Comparison of ENCODE assay signal across 11 mouse cellular contexts in the genomic region with DNA sequence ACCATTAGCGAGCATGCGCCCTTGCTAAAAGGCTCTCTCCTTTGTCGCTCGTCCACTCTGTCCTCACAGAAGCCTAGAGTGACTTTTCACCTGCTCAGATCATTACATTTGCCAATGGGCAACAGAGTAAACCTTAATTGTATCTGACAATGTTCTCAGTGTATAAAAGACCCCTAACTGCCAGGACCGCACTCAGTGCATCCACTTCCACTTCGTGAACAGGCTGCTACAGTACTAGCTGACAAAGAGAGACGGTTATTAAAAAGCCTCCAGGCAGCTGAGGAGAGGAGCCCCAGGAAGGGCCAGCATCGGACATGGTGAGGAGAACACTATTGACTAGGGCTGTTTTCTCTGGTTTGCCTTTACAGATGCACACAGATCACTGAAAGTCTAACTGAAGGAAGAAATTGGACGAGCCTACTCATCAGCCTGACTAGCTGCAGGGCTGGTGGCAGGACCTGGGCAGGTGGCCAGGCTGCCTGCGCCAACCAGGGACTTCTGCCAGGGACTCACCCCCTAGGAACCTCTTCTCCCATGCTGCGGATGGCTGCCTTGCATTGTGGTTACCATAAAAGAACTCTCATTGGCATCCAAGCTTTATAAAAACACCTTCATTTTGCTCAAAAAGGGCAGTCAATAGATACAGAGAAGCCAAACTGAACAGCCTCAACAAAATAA. TPM values are rescaled to one million over a fixed set of nuclear protein-coding genes. Genes with fewer than 3 reads are reported as not detected.
DNase-seq lines count a peak whose midpoint lies in the region; ATAC-seq and TF ChIP-seq lines count a peak whose summit lies in the region.
"Had no signal": no experiment of that assay in that cellular context is flagged by ENCODE, and none has a peak within 500 bp of the region (broad histone marks: within the 10 kb centered on the region; RNA-seq: fewer than 3 reads in every experiment).

No protein-coding gene starts in this region.

- WGBS in heart, adult 2 months: 79% methylated on average over 11 of the region's 11 CpGs
- 95% methylated on average over 11 of the region's 11 CpGs for WGBS in heart, embryonic 11.5 days (ENCODE audit: insufficient replicate concordance)
- 80% methylated on average over 11 of the region's 11 CpGs for WGBS in neural tube, embryonic 13.5 days

- no peak overlapping the region for H3K4me2 ChIP-seq in heart, embryonic 11.5 days
- no peak overlapping the region for H3K4me2 ChIP-seq in neural tube, embryonic 13.5 days
- H3K4me2 ChIP-seq: lung, embryonic 14.5 days had no signal

- no peaks in the 10 kb centered on the region for H3K9me3 ChIP-seq in heart, embryonic 11.5 days (replicated peaks; ENCODE audit: control insufficient read depth, low read length)
- no peaks in the 10 kb centered on the region for H3K9me3 ChIP-seq in neural tube, embryonic 13.5 days

- intact Hi-C loops in heart, adult 2 months (cut with DNase I): no loop called here

- ATAC-seq in heart, embryonic 11.5 days (replicated peaks; ENCODE audit: insufficient number of reproducible peaks, low FRiP score, low TSS enrichment): no peak
- 0 out of 2 replicates have a peak, but pooled peaks have one; percentile 51 for ATAC-seq in neural tube, embryonic 13.5 days (ENCODE audit: low read depth)

- H3K27me3 ChIP-seq in heart, adult 2 months (ENCODE audit: control insufficient read depth, insufficient read depth, low read length): no peaks in the 10 kb centered on the region
- H3K27me3 ChIP-seq in heart, embryonic 11.5 days (ENCODE audit: control insufficient read depth, insufficient read depth, low read length): no peaks in the 10 kb centered on the region
- H3K27me3 ChIP-seq in neural tube, embryonic 13.5 days: no peaks in the 10 kb centered on the region

- no peak for TF ChIP-seq EP300 in heart, adult 2 months (IDR thresholded peaks at IDR 0.05; ENCODE audit: insufficient read depth, low read depth, low read length)

- H3K9ac ChIP-seq in heart, adult 2 months (ENCODE audit: low read depth, low read length): no peak overlapping the region
- no peak overlapping the region for H3K9ac ChIP-seq in heart, embryonic 11.5 days (ENCODE audit: low read depth, low read length)
- no peak overlapping the region for H3K9ac ChIP-seq in neural tube, embryonic 13.5 days
- H3K9ac ChIP-seq: lung, embryonic 14.5 days had no signal

- TF ChIP-seq CTCF in heart, adult 2 months (IDR thresholded peaks at IDR 0.05): no peak

- H3K4me3 ChIP-seq in heart, adult 2 months: no peak overlapping the region
- no peak overlapping the region for H3K4me3 ChIP-seq in heart, embryonic 11.5 days (ENCODE audit: low read depth, low read length)
- H3K4me3 ChIP-seq in neural tube, embryonic 13.5 days: no peak overlapping the region

- no peaks in the 10 kb centered on the region for H3K4me1 ChIP-seq in heart, adult 2 months (ENCODE audit: control insufficient read depth, insufficient read depth, low read length)
- peaks cover 8% of the 10 kb centered on the region; the same call in 1 of the 2 replicates for H3K4me1 ChIP-seq in heart, embryonic 11.5 days (ENCODE audit: control insufficient read depth, insufficient read depth, low read length)
- H3K4me1 ChIP-seq in neural tube, embryonic 13.5 days (replicated peaks): no peaks in the 10 kb centered on the region

- DNase-seq in heart, adult 2 months: peak; percentile 63 to 67
- no peak for DNase-seq in neural tube, embryonic 10.5 days (ENCODE audit: extremely low spot score, low spot score)
- peak; percentile 91 to 92 for DNase-seq in cerebellum, postnatal 36 days
- peak; percentile 49 for DNase-seq in retina, postnatal 1 day
- DNase-seq in spleen, postnatal 36 days (ENCODE audit: low spot score in 2 of 2): no peak
- DNase-seq in T-cell, adult 2 months (ENCODE audit: low spot score): no peak
- DNase-seq: lung, embryonic 14.5 days had no signal

- no peak for TF ChIP-seq POLR2A in heart, adult 2 months (IDR thresholded peaks at IDR 0.05; ENCODE audit: insufficient read depth, low read depth, low read length)

- no peak overlapping the region for H3K27ac ChIP-seq in heart, adult 2 months
- H3K27ac ChIP-seq in heart, embryonic 11.5 days (ENCODE audit: low read depth, low read length): no peak overlapping the region
- H3K27ac ChIP-seq in neural tube, embryonic 13.5 days (replicated peaks): peak overlapping the region; percentile 52

- H3K36me3 ChIP-seq in heart, adult 2 months (ENCODE audit: control insufficient read depth, insufficient read depth, low read length): no peaks in the 10 kb centered on the region
- H3K36me3 ChIP-seq in heart, embryonic 11.5 days (ENCODE audit: control insufficient read depth, insufficient read depth, low read length): peaks cover 44% of the 10 kb centered on the region
- peaks cover 82% of the 10 kb centered on the region for H3K36me3 ChIP-seq in neural tube, embryonic 13.5 days

- H3K79me2 ChIP-seq in heart, adult 2 months (replicated peaks; ENCODE audit: control insufficient read depth, insufficient read depth, low read length): no peaks in the 10 kb centered on the region

RNA-seq across cellular contexts. Expression of a gene that starts 9.5 kb away (rescaled TPM):
- not detected for total RNA-seq in heart, adult 2 months (2021)
- 0.39 TPM in 1 of 2 replicates, not detected in the other for polyA plus RNA-seq in heart, adult 2 months (2012; rRNA removed)
- polyA plus RNA-seq in heart, embryonic 11.5 days (2014; fragmentation: Nextera tagmentation; extraction: Ambion mirVana): not detected in 2 replicates
- not detected in 2 replicates for polyA plus RNA-seq in neural tube, embryonic 13.5 days (2015; fragmentation: Nextera tagmentation; extraction: Ambion mirVana)
- polyA plus RNA-seq: cortical plate, adult 2 months; heart, embryonic 14.5 days; lung, embryonic 14.5 days had no signal

RNA-seq across cellular contexts. Expression of a gene that starts 18.2 kb away (rescaled TPM):
- 10 to 100 TPM; 15.2 to 18.3 TPM for total RNA-seq in heart, adult 2 months (2021)
- 27.1 and 30.5 TPM in 2 replicates for polyA plus RNA-seq in heart, adult 2 months (2012; rRNA removed)
- 39.1 and 42.4 TPM in 2 replicates for polyA plus RNA-seq in heart, embryonic 11.5 days (2014; fragmentation: Nextera tagmentation; extraction: Ambion mirVana)
- 225 and 243 TPM in 2 replicates for polyA plus RNA-seq in neural tube, embryonic 13.5 days (2015; fragmentation: Nextera tagmentation; extraction: Ambion mirVana)

RNA-seq across cellular contexts. Expression of a gene that starts 52.6 kb away (rescaled TPM):
- 10 to 100 TPM; 17.2 to 19.1 TPM for total RNA-seq in heart, adult 2 months (2021)
- polyA plus RNA-seq in heart, adult 2 months (2012; rRNA removed): 13.7 and 20.0 TPM in 2 replicates
- polyA plus RNA-seq in heart, embryonic 11.5 days (2014; fragmentation: Nextera tagmentation; extraction: Ambion mirVana): 10.5 and 16.3 TPM in 2 replicates
- 19.0 and 20.6 TPM in 2 replicates for polyA plus RNA-seq in neural tube, embryonic 13.5 days (2015; fragmentation: Nextera tagmentation; extraction: Ambion mirVana)

RNA-seq across cellular contexts. Expression of a gene that starts 52.6 kb away (rescaled TPM):
- total RNA-seq in heart, adult 2 months (2021): 10 to 100 TPM; 28.8 to 29.1 TPM
- polyA plus RNA-seq in heart, adult 2 months (2012; rRNA removed): 38.8 and 50.2 TPM in 2 replicates
- polyA plus RNA-seq in heart, embryonic 11.5 days (2014; fragmentation: Nextera tagmentation; extraction: Ambion mirVana): 38.5 and 40.3 TPM in 2 replicates
- 37.0 and 43.3 TPM in 2 replicates for polyA plus RNA-seq in neural tube, embryonic 13.5 days (2015; fragmentation: Nextera tagmentation; extraction: Ambion mirVana)

Comparison
In these comparisons a context has a peak if more than half of its experiments do, and no peak if none do; other contexts are left out.
1. DNase-seq: peak in heart, adult 2 months (2 of 2), cerebellum, postnatal 36 days (2 of 2) and retina, postnatal 1 day (single experiment); none in neural tube, embryonic 10.5 days (single experiment), spleen, postnatal 36 days (0 of 2) and T-cell, adult 2 months (single experiment).